Mouse (Mus musculus) lung, postnatal 0 days (tissue): ENCODE data around the gene Xbp1. TPM values are rescaled to one million over a fixed set of nuclear protein-coding genes. Genes with fewer than 3 reads are reported as not detected.
A peak's percentile ranks its signal among the peaks of the same experiment; 100 is the strongest.

ENCODE experiments used
- ATAC-seq: fragments of 200-750 bp; cut with Nextera tagmentation; 2 replicates; pipeline ENCODE4 v1.8.0; 2017; ENCODE audit warnings: moderate library complexity
- DNase-seq: peaks from one replicate; pipeline ENCODE4 v3.0.0-alpha.2; 2016; ENCODE audit warnings: low spot score
- H3K27ac ChIP-seq: fragments of 300-500 bp; sonication (generic); 2 replicates; pipeline ENCODE4 v1.5.1; 2014; ENCODE audit warnings: antibody characterized with exemption, mild to moderate bottlenecking, low read length, mixed read lengths
- H3K27me3 ChIP-seq: fragments of 300-500 bp; sonication (generic); replicated peaks from 2 replicates; pipeline ENCODE4 v1.6.1; 2014; ENCODE audit warnings: low read length, mixed read lengths; ENCODE audit not compliant: insufficient read depth
- H3K36me3 ChIP-seq: fragments of 300-500 bp; sonication (generic); 2 replicates; pipeline ENCODE4 v1.6.1; 2014; ENCODE audit warnings: low read length, mixed read lengths; ENCODE audit not compliant: insufficient read depth
- H3K4me1 ChIP-seq: fragments of 300-500 bp; sonication (generic); 2 replicates; pipeline ENCODE4 v1.6.1; 2014; ENCODE audit warnings: antibody characterized with exemption, low read depth, low read length, mixed read lengths; ENCODE audit not compliant: insufficient read depth
- H3K4me2 ChIP-seq: fragments of 300-500 bp; sonication (generic); replicated peaks from 2 replicates; pipeline ENCODE4 v1.6.1; 2014; ENCODE audit warnings: low read depth, mild to moderate bottlenecking, low read length, moderate library complexity, mixed read lengths
- H3K4me3 ChIP-seq: fragments of 300-500 bp; sonication (generic); 2 replicates; pipeline ENCODE4 v1.5.1; 2014; ENCODE audit warnings: low read depth, low read length
- H3K9ac ChIP-seq: fragments of 300-500 bp; sonication (generic); replicated peaks from 2 replicates; pipeline ENCODE4 v1.6.1; 2014; ENCODE audit warnings: low read depth, mild to moderate bottlenecking
- H3K9me3 ChIP-seq: fragments of 300-500 bp; sonication (generic); 2 replicates; pipeline ENCODE4 v1.6.1; 2016; ENCODE audit warnings: low read length, mixed read lengths
- CTCF ChIP-seq: IDR thresholded peaks from 2 replicates; pipeline ENCODE4 v1.5.1; 2016; ENCODE audit warnings: antibody characterized with exemption, mild to moderate bottlenecking
- EP300 ChIP-seq: IDR thresholded peaks from 2 replicates; pipeline ENCODE4 v1.6.1; 2016; ENCODE audit warnings: antibody characterized with exemption, mild to moderate bottlenecking, control low read depth
- WGBS: fragments of 180-500 bp; shearing (Covaris S2); extraction: QIAGEN DNeasy Blood & Tissue Kit; methylation state at CpG from one replicate; pipeline ENCODE4 v1.1.7; 2014; 5-methylcytosine and 5-hydroxymethylcytosine counted together
- polyA plus RNA-seq: library from polyadenylated mRNA; unstranded; fragments of >200 nt; fragmentation: Nextera tagmentation; extraction: Ambion mirVana; gene quantifications from 2 replicates; pipeline ENCODE4 v1.2.1, GENCODE M21; 2015

Gene Xbp1
- polyA plus RNA-seq, 1 experiment from 2014 or later, result 211 TPM

DNA sequence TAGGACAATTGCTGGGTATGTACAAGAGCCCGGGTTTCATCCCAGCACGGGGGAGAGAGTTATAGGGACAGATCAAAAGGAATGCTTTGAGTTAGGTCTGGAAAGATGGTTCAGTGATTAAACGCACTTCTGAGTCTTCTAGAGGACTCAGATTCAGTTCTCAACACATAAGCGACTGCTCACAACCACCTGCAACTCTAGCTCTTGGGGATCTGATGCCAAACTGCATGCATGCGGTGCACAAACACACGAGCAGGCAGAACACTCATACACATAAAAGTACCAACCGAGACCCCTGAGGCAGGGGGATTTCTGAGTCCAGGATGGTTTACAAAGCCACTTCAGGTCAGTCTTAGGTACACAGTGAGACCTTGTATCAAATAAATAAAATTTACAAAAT is 4.3 kb upstream of the Xbp1 start:
- TF ChIP-seq CTCF, result no peak
- TF ChIP-seq EP300, result no peak
- no peak for ATAC-seq
- Histone ChIP-seq H3K4me1 (no peaks in the 10 kb centered on the region), H3K9ac (no peak overlapping the region), H3K9me3 (no peaks in the 10 kb centered on the region), H3K4me2 (no peak overlapping the region), H3K4me3 (no peak overlapping the region), H3K36me3 (no peaks in the 10 kb centered on the region), H3K27me3 (no peaks in the 10 kb centered on the region), H3K27ac (no peak overlapping the region)
- no peak for DNase-seq
- 81% methylated on average over 7 of the region's 7 CpGs for WGBS

DNA sequence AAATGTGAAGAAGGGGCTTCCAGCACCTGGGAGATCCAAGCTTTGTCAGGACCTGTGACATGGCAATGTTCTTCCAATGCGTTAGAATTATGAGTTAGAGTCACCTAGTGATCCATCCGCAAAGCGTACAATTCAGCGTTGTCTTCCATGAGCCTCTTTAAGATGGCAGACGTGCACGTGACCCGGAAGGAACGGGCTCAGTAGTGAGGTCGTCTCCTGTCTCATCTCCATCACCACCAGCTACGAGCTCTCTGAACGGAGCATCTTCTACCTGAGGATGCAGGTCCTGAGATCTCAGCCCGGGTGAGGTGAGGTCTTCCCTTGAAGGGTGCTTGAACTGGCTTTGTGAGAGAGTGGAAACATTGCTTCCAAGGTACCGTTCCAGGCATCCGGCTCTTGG is 3.8 kb upstream of the Xbp1 start:
- ATAC-seq (no peak), DNase-seq (no peak)
- no peak for TF ChIP-seq EP300
- TF ChIP-seq CTCF, result no peak
- no peak overlapping the region for H3K9ac ChIP-seq
- no peaks in the 10 kb centered on the region for H3K9me3 ChIP-seq
- no peak overlapping the region for H3K4me3 ChIP-seq
- no peaks in the 10 kb centered on the region for H3K27me3 ChIP-seq
- 89% methylated on average over 14 of the region's 14 CpGs for WGBS
- H3K4me1 ChIP-seq, result no peaks in the 10 kb centered on the region
- no peaks in the 10 kb centered on the region for H3K36me3 ChIP-seq
- H3K4me2 ChIP-seq, result no peak overlapping the region
- H3K27ac ChIP-seq, result no peak overlapping the region

DNA sequence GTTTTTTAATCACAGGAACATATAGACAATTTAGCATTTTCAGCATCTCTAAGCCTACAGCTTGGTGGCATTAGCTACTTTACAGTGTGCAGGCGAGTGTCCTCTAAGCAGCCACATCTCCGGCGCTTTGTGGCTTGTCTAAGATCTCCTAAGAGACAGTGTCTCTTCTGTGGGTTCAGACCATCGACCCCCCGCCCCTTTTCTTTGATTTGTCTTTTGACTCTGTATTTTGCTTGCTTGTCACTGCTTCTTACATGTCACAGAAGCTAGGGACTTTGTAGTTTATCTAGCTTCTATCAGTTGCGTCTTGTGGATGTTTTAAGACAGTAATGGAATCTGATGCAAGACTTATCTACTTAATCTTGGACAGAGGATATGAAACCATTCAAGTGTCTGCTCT is 3.1 kb upstream of the Xbp1 start:
- Histone ChIP-seq H3K36me3 (no peaks in the 10 kb centered on the region), H3K9me3 (no peaks in the 10 kb centered on the region), H3K4me3 (no peak overlapping the region), H3K4me1 (no peaks in the 10 kb centered on the region; the same call in 1 of the 2 replicates), H3K27ac (no peak overlapping the region), H3K9ac (no peak overlapping the region), H3K4me2 (peak overlapping the region; percentile 15; the same call in 1 of the 2 replicates), H3K27me3 (no peaks in the 10 kb centered on the region)
- TF ChIP-seq CTCF (no peak), EP300 (no peak)
- WGBS, result 59% methylated on average over 6 of the region's 6 CpGs
- ATAC-seq (no peak), DNase-seq (no peak)

- Histone ChIP-seq H3K4me1 (peaks cover 11% of the 10 kb centered on the region; the same call in 1 of the 2 replicates), H3K4me3 (no peak overlapping the region), H3K9ac (no peak overlapping the region), H3K4me2 (no peak overlapping the region), H3K27me3 (no peaks in the 10 kb centered on the region), H3K9me3 (no peaks in the 10 kb centered on the region), H3K27ac (no peak overlapping the region), H3K36me3 (peaks cover 16% of the 10 kb centered on the region)
- no peak for DNase-seq
- TF ChIP-seq CTCF, result no peak
- no peak for TF ChIP-seq EP300
- 84% methylated on average over 3 of the region's 3 CpGs for WGBS
- ATAC-seq, result no peak
These were observed 778 bp upstream of the Xbp1 start for GRCm38 (mm10) chr11:5519681-5520080.

DNA sequence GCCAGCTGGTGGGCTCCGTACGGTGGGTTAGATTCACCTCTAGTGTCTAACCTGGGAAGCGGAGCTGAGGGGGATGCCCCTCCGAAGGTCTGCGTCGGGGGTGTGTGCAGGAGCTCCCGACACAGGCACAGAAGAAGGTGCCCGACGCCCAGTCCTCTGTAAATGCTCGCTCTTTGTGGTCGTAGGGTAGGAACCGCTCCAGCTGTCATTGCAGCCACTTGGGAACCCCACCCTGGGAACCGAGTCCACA is 732 bp downstream of the Xbp1 start:
- Histone ChIP-seq H3K4me1 (peaks cover 11% of the 10 kb centered on the region; the same call in 1 of the 2 replicates), H3K9me3 (no peaks in the 10 kb centered on the region), H3K9ac (peak overlapping the region; percentile 100), H3K4me3 (peak overlapping the region; percentile 100), H3K4me2 (peak overlapping the region; percentile 55), H3K36me3 (peaks cover 29% of the 10 kb centered on the region), H3K27ac (peak overlapping the region; percentile 96), H3K27me3 (no peaks in the 10 kb centered on the region)
- no peak for TF ChIP-seq EP300
- no peak for TF ChIP-seq CTCF
- ATAC-seq (peak; percentile 5), DNase-seq (no peak)
- WGBS, result 0% methylated on average over 11 of the region's 13 CpGs

DNA sequence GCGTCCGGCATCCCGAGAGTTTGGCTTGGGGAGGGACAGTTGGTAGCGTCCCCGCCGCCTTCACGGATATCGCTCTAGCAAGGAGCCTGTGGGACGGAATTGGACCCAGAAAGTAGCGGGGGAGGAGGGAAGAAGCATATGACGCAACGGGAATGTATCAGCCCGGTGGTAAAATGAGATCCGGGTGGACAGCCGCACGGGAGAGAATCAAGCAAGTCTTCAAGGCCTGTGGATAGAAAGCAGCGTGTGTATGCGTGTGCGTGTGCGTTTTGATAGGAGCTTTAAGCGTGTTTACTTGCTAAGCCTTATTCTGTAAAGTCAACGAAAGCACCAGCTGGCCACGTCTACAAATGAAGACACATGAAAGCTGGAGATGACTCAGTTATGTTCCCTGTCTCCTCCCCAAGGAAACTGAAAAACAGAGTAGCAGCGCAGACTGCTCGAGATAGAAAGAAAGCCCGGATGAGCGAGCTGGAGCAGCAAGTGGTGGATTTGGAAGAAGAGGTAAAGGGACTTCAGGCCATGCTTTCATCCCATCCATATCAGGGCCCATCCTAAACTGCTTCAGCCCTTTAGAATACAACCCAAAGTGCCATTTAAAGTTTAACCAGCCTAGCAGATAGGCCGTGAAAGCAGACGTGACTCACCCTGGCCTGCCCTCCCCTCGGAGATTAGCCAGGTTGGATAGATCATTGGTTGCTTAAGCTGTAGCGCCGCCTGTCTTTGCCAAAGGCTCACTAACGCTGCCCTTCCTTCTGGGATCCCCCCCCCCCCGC is 1.2 kb downstream of the Xbp1 start:
- Histone ChIP-seq H3K9me3 (no peaks in the 10 kb centered on the region), H3K4me1 (peaks cover 11% of the 10 kb centered on the region; the same call in 1 of the 2 replicates), H3K27me3 (no peaks in the 10 kb centered on the region), H3K4me2 (peak overlapping the region; percentile 55), H3K27ac (peak overlapping the region; percentile 96), H3K4me3 (peak overlapping the region; percentile 100), H3K36me3 (peaks cover 29% of the 10 kb centered on the region), H3K9ac (peak overlapping the region; percentile 100)
- TF ChIP-seq EP300 (0 out of 2 replicates have a peak, but pooled peaks have one; percentile 4), CTCF (peak; percentile 76)
- DNase-seq (peak; percentile 96), ATAC-seq (peak; percentile 60)
- WGBS, result under 1% methylated on average over 33 of the region's 34 CpGs
